Mouse (Mus musculus) liver, embryonic 15.5 days (tissue): Measurements from ENCODE around the gene Ift22. TPM values are rescaled to one million over a fixed set of nuclear protein-coding genes. Genes with fewer than 3 reads are reported as not detected.

Source experiments
- ATAC-seq: fragments of 200-750 bp; cut with Nextera tagmentation; 2 replicates; pipeline ENCODE4 v1.8.0; 2017; ENCODE audit warnings: moderate number of reproducible peaks, mild to moderate bottlenecking, moderate library complexity; ENCODE audit not compliant: insufficient read depth
- H3K27ac ChIP-seq: fragments of 300-500 bp; sonication (generic); replicated peaks from 2 replicates; pipeline ENCODE4 v1.5.1; 2015; ENCODE audit warnings: mild to moderate bottlenecking, inconsistent platforms
- H3K27me3 ChIP-seq: fragments of 300-500 bp; sonication (generic); 2 replicates; pipeline ENCODE4 v1.6.1; 2015; ENCODE audit warnings: mild to moderate bottlenecking, inconsistent platforms
- H3K36me3 ChIP-seq: fragments of 300-500 bp; sonication (generic); replicated peaks from 2 replicates; pipeline ENCODE4 v1.6.1; 2015; ENCODE audit warnings: moderate library complexity, mild to moderate bottlenecking, inconsistent platforms
- H3K4me1 ChIP-seq: fragments of 300-500 bp; sonication (generic); replicated peaks from 2 replicates; pipeline ENCODE4 v1.6.1; 2015; ENCODE audit warnings: inconsistent platforms
- H3K4me2 ChIP-seq: fragments of 300-500 bp; sonication (generic); 2 replicates; pipeline ENCODE4 v1.6.1; 2015; ENCODE audit warnings: moderate library complexity, mild to moderate bottlenecking, inconsistent platforms
- H3K4me3 ChIP-seq: fragments of 300-500 bp; sonication (generic); replicated peaks from 2 replicates; pipeline ENCODE4 v1.5.1; 2015; ENCODE audit warnings: mild to moderate bottlenecking, inconsistent platforms
- H3K9ac ChIP-seq: fragments of 300-500 bp; sonication (generic); 2 replicates; pipeline ENCODE4 v1.6.1; 2015; ENCODE audit warnings: moderate library complexity, mild to moderate bottlenecking, inconsistent platforms
- H3K9me3 ChIP-seq: fragments of 300-500 bp; sonication (generic); replicated peaks from 2 replicates; pipeline ENCODE4 v1.6.1; 2016; ENCODE audit warnings: inconsistent platforms
- WGBS: fragments of 180-500 bp; shearing (Covaris S2); methylation state at CpG from one replicate; pipeline ENCODE4 v1.1.7; 2015; ENCODE audit warnings: mixed read lengths; ENCODE audit not compliant: insufficient replicate concordance; 5-methylcytosine and 5-hydroxymethylcytosine counted together
- polyA plus RNA-seq: library from polyadenylated mRNA; unstranded; fragments of >200 nt; fragmentation: Nextera tagmentation; extraction: Ambion mirVana; gene quantifications from 2 replicates; pipeline ENCODE4 v1.2.1, GENCODE M21; 2015

Ift22 gene
- polyA plus RNA-seq, result 7.5 and 9.0 TPM in 2 replicates

- Histone ChIP-seq H3K4me3 (peak within 1 kb of the TSS; percentile 58), H3K4me1 (peaks cover 12% of the 10 kb centered on the region; the same call in 1 of the 2 replicates), H3K9ac (peak within 1 kb of the TSS; percentile 1; the same call in 1 of the 2 replicates), H3K4me2 (peak within 1 kb of the TSS; percentile 66), H3K36me3 (no peaks in the 10 kb centered on the region), H3K27ac (no peak within 1 kb of the TSS), H3K9me3 (no peaks in the 10 kb centered on the region), H3K27me3 (no peaks in the 10 kb centered on the region)
- WGBS, result 6% methylated on average over 32 of the region's 32 CpGs
- peak; percentile 72 for ATAC-seq
Observed at GRCm38 (mm10) chr5:136907991-136908857, at the start of gene Ift22. Gene Ift22 (plus strand): TSS chr5:136908150.

- Histone ChIP-seq H3K36me3 (no peaks in the 10 kb centered on the region), H3K9ac (no peak overlapping the region), H3K4me2 (no peak overlapping the region), H3K9me3 (no peaks in the 10 kb centered on the region), H3K4me1 (peaks cover 3% of the 10 kb centered on the region; the same call in 1 of the 2 replicates), H3K4me3 (no peak overlapping the region), H3K27ac (no peak overlapping the region), H3K27me3 (no peaks in the 10 kb centered on the region)
- no peak for ATAC-seq
- WGBS, result 41% methylated on average over 20 of the region's 20 CpGs
Observed at GRCm38 (mm10) chr5:136861191-136861940, 46.6 kb upstream of the Ift22 start.

- no peak overlapping the region for H3K4me3 ChIP-seq
- no peak overlapping the region for H3K27ac ChIP-seq
- peaks cover 3% of the 10 kb centered on the region; the same call in 1 of the 2 replicates for H3K4me1 ChIP-seq
- H3K4me2 ChIP-seq, result no peak overlapping the region
- H3K9me3 ChIP-seq, result no peaks in the 10 kb centered on the region
- 35% methylated on average over 4 of the region's 4 CpGs for WGBS
- no peaks in the 10 kb centered on the region for H3K27me3 ChIP-seq
- ATAC-seq, result no peak
- H3K9ac ChIP-seq, result no peak overlapping the region
- H3K36me3 ChIP-seq, result no peaks in the 10 kb centered on the region
Observed at GRCm38 (mm10) chr5:136862806-136863205, 45.1 kb upstream of the Ift22 start.

DNA sequence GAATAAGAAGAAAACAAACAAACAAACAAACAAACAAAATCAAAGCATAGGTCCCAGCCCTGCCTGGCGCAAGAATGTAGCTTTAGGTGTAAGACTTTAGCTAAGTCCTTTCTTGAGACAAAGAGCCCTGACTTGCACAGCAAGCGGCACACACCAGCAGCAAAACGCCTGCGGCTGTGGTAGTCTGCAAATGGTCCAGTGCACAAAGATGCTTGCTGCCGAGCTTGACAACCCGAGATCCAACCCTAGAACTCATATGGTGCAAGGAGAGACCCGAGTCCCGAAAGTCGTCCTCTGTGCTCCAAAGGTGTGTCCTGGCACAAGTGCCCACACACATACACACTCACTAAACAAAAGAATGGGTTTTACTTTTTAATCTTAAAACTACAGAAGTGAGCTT is 44.7 kb upstream of the Ift22 start:
- Histone ChIP-seq H3K9ac (no peak overlapping the region), H3K4me1 (peaks cover 3% of the 10 kb centered on the region; the same call in 1 of the 2 replicates), H3K9me3 (no peaks in the 10 kb centered on the region), H3K27me3 (no peaks in the 10 kb centered on the region), H3K4me3 (no peak overlapping the region), H3K27ac (no peak overlapping the region), H3K4me2 (no peak overlapping the region), H3K36me3 (no peaks in the 10 kb centered on the region)
- WGBS, result 47% methylated on average over 9 of the region's 9 CpGs
- ATAC-seq, result no peak

- H3K9me3 ChIP-seq, result no peaks in the 10 kb centered on the region
- no peaks in the 10 kb centered on the region for H3K36me3 ChIP-seq
- no peak overlapping the region for H3K4me2 ChIP-seq
- H3K4me3 ChIP-seq, result no peak overlapping the region
- H3K27me3 ChIP-seq, result no peaks in the 10 kb centered on the region
- peaks cover 3% of the 10 kb centered on the region; the same call in 1 of the 2 replicates for H3K4me1 ChIP-seq
- no peak for ATAC-seq
- no peak overlapping the region; the same call in 1 of the 2 replicates for H3K27ac ChIP-seq
- H3K9ac ChIP-seq, result no peak overlapping the region
- 6% methylated on average over 14 of the region's 14 CpGs for WGBS
Observed at GRCm38 (mm10) chr5:136863961-136864674, 43.8 kb upstream of the Ift22 start.

DNA sequence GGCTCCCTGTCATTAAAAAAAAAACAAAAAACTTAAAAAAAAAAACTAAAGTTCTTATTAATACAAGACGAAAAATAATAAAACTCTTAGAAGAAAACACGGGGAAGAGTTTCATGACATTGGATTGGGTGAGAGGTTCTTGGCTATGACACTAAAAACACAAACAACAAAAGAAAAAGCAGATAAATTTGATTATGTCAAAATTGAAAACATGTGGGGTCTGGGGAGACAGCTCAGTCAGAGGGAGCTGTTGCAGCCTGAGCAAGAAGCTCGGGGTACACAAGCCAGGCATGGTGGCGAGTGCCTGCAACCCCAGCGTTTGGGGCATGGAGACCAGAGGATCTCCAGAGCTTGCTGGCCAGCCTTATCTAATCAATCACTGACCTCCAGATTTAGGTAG is 40.2 kb upstream of the Ift22 start:
- 59% methylated on average over 5 of the region's 5 CpGs for WGBS
- H3K36me3 ChIP-seq, result no peaks in the 10 kb centered on the region
- H3K4me1 ChIP-seq, result peaks cover 3% of the 10 kb centered on the region; the same call in 1 of the 2 replicates
- no peaks in the 10 kb centered on the region for H3K9me3 ChIP-seq
- ATAC-seq, result no peak
- H3K4me3 ChIP-seq, result no peak overlapping the region
- no peak overlapping the region for H3K4me2 ChIP-seq
- no peak overlapping the region for H3K9ac ChIP-seq
- H3K27me3 ChIP-seq, result no peaks in the 10 kb centered on the region
- no peak overlapping the region for H3K27ac ChIP-seq

DNA sequence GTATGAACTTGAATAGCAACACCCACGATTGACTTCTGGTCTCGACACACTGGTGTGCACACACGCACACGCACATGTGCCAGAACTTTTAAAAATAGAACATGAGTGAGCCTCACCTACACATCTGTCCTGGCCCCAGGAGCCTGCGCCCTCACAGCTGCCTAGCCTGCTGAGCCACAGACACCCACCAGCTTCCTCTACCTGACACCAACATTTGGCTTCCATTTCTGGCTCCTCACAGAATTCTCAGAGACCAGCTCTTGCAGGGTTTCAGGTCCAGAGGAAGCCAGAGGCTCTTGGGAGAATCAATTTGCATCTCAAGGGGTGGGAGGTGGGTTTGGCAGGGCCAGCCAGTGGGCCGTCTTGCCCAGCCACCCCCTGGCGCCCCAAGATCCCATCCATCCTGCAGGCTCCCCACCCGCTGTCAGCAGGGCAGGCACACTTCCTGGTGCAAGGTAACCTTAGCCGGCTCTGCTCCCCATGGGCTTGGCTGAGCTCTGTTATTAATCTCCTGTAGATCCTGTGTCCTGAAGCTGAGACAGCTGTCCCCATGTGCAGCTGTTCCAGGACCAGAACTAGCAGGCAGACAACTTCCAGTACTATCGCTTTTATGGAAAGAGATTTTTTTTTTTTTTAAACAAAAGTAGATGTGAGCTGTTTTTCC is 38.4 kb upstream of the Ift22 start:
- Histone ChIP-seq H3K4me1 (no peaks in the 10 kb centered on the region), H3K9ac (no peak overlapping the region), H3K9me3 (no peaks in the 10 kb centered on the region), H3K27ac (no peak overlapping the region), H3K36me3 (no peaks in the 10 kb centered on the region), H3K4me3 (no peak overlapping the region), H3K27me3 (no peaks in the 10 kb centered on the region), H3K4me2 (no peak overlapping the region)
- 60% methylated on average over 10 of the region's 10 CpGs for WGBS
- ATAC-seq, result no peak

- Histone ChIP-seq H3K4me3 (no peak overlapping the region), H3K27ac (no peak overlapping the region), H3K9me3 (no peaks in the 10 kb centered on the region), H3K27me3 (no peaks in the 10 kb centered on the region), H3K9ac (no peak overlapping the region), H3K36me3 (no peaks in the 10 kb centered on the region), H3K4me2 (no peak overlapping the region), H3K4me1 (no peaks in the 10 kb centered on the region)
- ATAC-seq, result no peak
- 75% methylated on average over 8 of the region's 8 CpGs for WGBS
Observed at GRCm38 (mm10) chr5:136872417-136872816, 35.5 kb upstream of the Ift22 start.

- H3K4me3 ChIP-seq, result no peak overlapping the region
- no peak for ATAC-seq
- H3K4me2 ChIP-seq, result no peak overlapping the region
- H3K9ac ChIP-seq, result no peak overlapping the region
- no peaks in the 10 kb centered on the region for H3K27me3 ChIP-seq
- H3K27ac ChIP-seq, result no peak overlapping the region
- H3K4me1 ChIP-seq, result no peaks in the 10 kb centered on the region
- H3K36me3 ChIP-seq, result no peaks in the 10 kb centered on the region
- no peaks in the 10 kb centered on the region for H3K9me3 ChIP-seq
- WGBS, result 65% methylated on average over 10 of the region's 10 CpGs
Observed at GRCm38 (mm10) chr5:136874271-136874670, 33.7 kb upstream of the Ift22 start.

- Histone ChIP-seq H3K4me2 (no peak overlapping the region), H3K9me3 (no peaks in the 10 kb centered on the region), H3K27me3 (peaks cover 36% of the 10 kb centered on the region), H3K9ac (no peak overlapping the region), H3K4me1 (no peaks in the 10 kb centered on the region), H3K4me3 (no peak overlapping the region), H3K27ac (no peak overlapping the region), H3K36me3 (no peaks in the 10 kb centered on the region)
- 67% methylated on average over 8 of the region's 8 CpGs for WGBS
- ATAC-seq, result no peak
Observed at GRCm38 (mm10) chr5:136880101-136880500, 27.8 kb upstream of the Ift22 start.
